Mouse (Mus musculus): ENCODE measurements around the gene Bid. TPM values are rescaled to one million over a fixed set of nuclear protein-coding genes. Genes with fewer than 3 reads are reported as not detected.
"Not testable (repeated sequence)": the region's sequence is repeated elsewhere in the genome, so short reads cannot be mapped to it uniquely, and the experiment has no call there.

Bid gene
- polyA plus RNA-seq, 1 experiment from 2014 or later: 23.8 TPM

GRCm38 (mm10) chr6:120850720-120851119 is 65.9 kb downstream of the Bid start:
- H3K9me3 ChIP-seq (replicated peaks); H3K27me3 ChIP-seq; H3K4me1 ChIP-seq; H3K9ac ChIP-seq; H3K4me2 ChIP-seq; H3K27ac ChIP-seq; H3K4me3 ChIP-seq (replicated peaks); ATAC-seq (replicated peaks; ENCODE audit: low FRiP score): not testable (repeated sequence)
- peaks cover 51% of the 10 kb centered on the region for H3K36me3 ChIP-seq

Other genes with a start within 250 kb of the Bid start
- 0.13 TPM in 1 of 2 replicates, not detected in the other for gene Slc25a18, start 143.3 kb downstream of the Bid start, polyA plus RNA-seq (2015; fragmentation: Nextera tagmentation; extraction: Ambion mirVana)
- gene Atp6v1e1, start 94.1 kb downstream of the Bid start, polyA plus RNA-seq (2015; fragmentation: Nextera tagmentation; extraction: Ambion mirVana): 153 and 155 TPM in 2 replicates
- 33.6 and 36.5 TPM in 2 replicates for gene Bcl2l13, start 80.6 kb downstream of the Bid start, polyA plus RNA-seq (2015; fragmentation: Nextera tagmentation; extraction: Ambion mirVana)
- gene Mical3, start 214.1 kb upstream of the Bid start, polyA plus RNA-seq (2015; fragmentation: Nextera tagmentation; extraction: Ambion mirVana): 12.0 and 13.1 TPM in 2 replicates